Comparison of ENCODE assay signal across 26 mouse cellular contexts in the genomic region with DNA sequence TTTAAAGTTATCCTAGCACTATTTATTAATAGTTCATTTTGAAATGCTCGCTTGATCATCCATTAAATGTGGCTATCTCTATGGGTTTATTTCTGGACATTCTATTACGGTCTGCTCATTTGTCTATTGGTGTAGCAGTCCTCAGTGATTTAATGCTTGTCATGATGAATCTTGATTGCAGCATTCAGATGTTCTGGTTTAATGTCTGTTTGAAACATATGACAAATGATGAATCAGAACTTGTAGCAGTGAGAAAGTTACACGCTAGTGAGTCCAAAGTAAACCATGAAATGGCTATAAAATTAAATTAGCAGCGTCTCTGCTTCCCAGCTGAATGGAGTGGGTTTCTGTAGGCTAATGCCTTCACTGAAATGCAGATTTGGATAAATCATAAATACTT.
"Had no signal": no experiment of that assay in that cellular context is flagged by ENCODE, and none has a peak within 500 bp of the region (broad histone marks: within the 10 kb centered on the region; RNA-seq: fewer than 3 reads in every experiment).

No protein-coding gene starts in this region.

- ATAC-seq: hindbrain, postnatal 0 days; intestine, postnatal 0 days had no signal

- H3K4me3 ChIP-seq: heart, adult 2 months; heart, embryonic 13.5 days; heart, embryonic 15.5 days; hindbrain, embryonic 13.5 days; hindbrain, embryonic 15.5 days; limb, embryonic 10.5 days; limb, embryonic 12.5 days; liver, embryonic 13.5 days; liver, embryonic 15.5 days had no signal

- H3K4me1 ChIP-seq: heart, embryonic 15.5 days; hindbrain, embryonic 13.5 days; hindbrain, embryonic 15.5 days; limb, embryonic 10.5 days; limb, embryonic 12.5 days; liver, embryonic 13.5 days; liver, embryonic 15.5 days had no signal

- H3K9me3 ChIP-seq: heart, embryonic 13.5 days; heart, embryonic 15.5 days; hindbrain, embryonic 13.5 days; hindbrain, embryonic 15.5 days; limb, embryonic 10.5 days; limb, embryonic 12.5 days; liver, embryonic 13.5 days; liver, embryonic 15.5 days had no signal

- H3K9ac ChIP-seq: heart, embryonic 13.5 days; heart, embryonic 15.5 days; hindbrain, embryonic 13.5 days; hindbrain, embryonic 15.5 days; limb, embryonic 12.5 days; liver, embryonic 13.5 days; liver, embryonic 15.5 days had no signal

- H3K4me2 ChIP-seq: heart, embryonic 11.5 days; heart, embryonic 13.5 days; heart, embryonic 15.5 days; hindbrain, embryonic 13.5 days; hindbrain, embryonic 15.5 days; limb, embryonic 12.5 days; liver, embryonic 11.5 days; liver, embryonic 13.5 days; liver, embryonic 15.5 days had no signal

- H3K27me3 ChIP-seq: heart, embryonic 13.5 days; heart, embryonic 15.5 days; hindbrain, embryonic 13.5 days; hindbrain, embryonic 15.5 days; limb, embryonic 12.5 days; liver, embryonic 13.5 days; liver, embryonic 15.5 days had no signal

- DNase-seq: gastrocnemius, postnatal 14 days; gastrocnemius, postnatal 36 days; heart, adult 11 months; heart, adult 2 months; heart, postnatal 14 days; heart, postnatal 36 days; kidney, adult 18-20 months; kidney, adult 8-10 months; kidney, postnatal 10 days; kidney, postnatal 25 days; kidney, postnatal 4 days; layer of hippocampus, adult 9-11 months; layer of hippocampus, postnatal 36 days; liver; liver, embryonic 13.5 days had no signal

- H3K36me3 ChIP-seq: heart, embryonic 13.5 days; heart, embryonic 15.5 days; hindbrain, embryonic 13.5 days; hindbrain, embryonic 15.5 days; limb, embryonic 10.5 days; limb, embryonic 12.5 days; liver, embryonic 13.5 days; liver, embryonic 15.5 days had no signal

- H3K27ac ChIP-seq: heart, adult 2 months; heart, embryonic 13.5 days; heart, embryonic 15.5 days; hindbrain, embryonic 13.5 days; hindbrain, embryonic 15.5 days; hindbrain, postnatal 0 days; limb, embryonic 10.5 days; limb, embryonic 12.5 days; liver, embryonic 13.5 days; liver, embryonic 15.5 days had no signal
